Comparison of ENCODE assay signal across 7 mouse cellular contexts in genomic region chr13:56600216-56600890, GRCm38 (mm10). TPM values are rescaled to one million over a fixed set of nuclear protein-coding genes. Genes with fewer than 3 reads are reported as not detected.
DNase-seq lines count a peak whose midpoint lies in the region; ATAC-seq and TF ChIP-seq lines count a peak whose summit lies in the region.

No protein-coding gene starts in this region.

- H3K4me3 ChIP-seq in hindbrain, postnatal 0 days (ENCODE audit: low read length): no peak overlapping the region
- H3K4me3 ChIP-seq in macrophage (ENCODE audit: inconsistent target): no peak overlapping the region

- DNase-seq in 3134 (ENCODE audit: extremely low read depth, insufficient read length, low spot score) (peak; percentile 68), MN1 (ENCODE audit: low spot score) (peak; percentile 85)
- DNase-seq in gastrocnemius, adult 18-20 months (ENCODE audit: low spot score): peak; percentile 91
- DNase-seq in hindbrain, postnatal 0 days (ENCODE audit: low spot score): peak; percentile 52
- no peak for DNase-seq in natural killer cell, adult 2 months (ENCODE audit: low spot score in 2 of 2)
- DNase-seq in left cerebral cortex, adult 8-10 months (ENCODE audit: low spot score in 2 of 2): no peak

- H3K27me3 ChIP-seq in hindbrain, postnatal 0 days (ENCODE audit: insufficient read depth, low read length): no peaks in the 10 kb centered on the region

- no peaks in the 10 kb centered on the region for H3K79me2 ChIP-seq in macrophage (ENCODE audit: inconsistent target)

- no peak for ATAC-seq in hindbrain, postnatal 0 days

- no peak overlapping the region for H3K4me2 ChIP-seq in hindbrain, postnatal 0 days (ENCODE audit: low read depth, low read length)

- H3K27ac ChIP-seq in hindbrain, postnatal 0 days: no peak overlapping the region
- H3K27ac ChIP-seq in macrophage: peak overlapping the region; percentile 62

- H3K9me3 ChIP-seq in hindbrain, postnatal 0 days (ENCODE audit: low read length): no peaks in the 10 kb centered on the region

- H3K9ac ChIP-seq in hindbrain, postnatal 0 days (replicated peaks; ENCODE audit: low read length): no peak overlapping the region

- no peak for TF ChIP-seq CTCF in hindbrain, postnatal 0 days (IDR thresholded peaks at IDR 0.05; ENCODE audit: low read depth)

- peaks cover 4% of the 10 kb centered on the region; the same call in 1 of the 2 replicates for H3K4me1 ChIP-seq in hindbrain, postnatal 0 days (ENCODE audit: insufficient read depth, low read length)

- 56% methylated on average over 10 of the region's 10 CpGs for WGBS in hindbrain, postnatal 0 days
- WGBS in macrophage (ENCODE audit: missing documents): 86% methylated on average over 10 of the region's 10 CpGs

- no peaks in the 10 kb centered on the region for H3K36me3 ChIP-seq in hindbrain, postnatal 0 days (ENCODE audit: insufficient read depth, low read length)
- H3K36me3 ChIP-seq in macrophage (ENCODE audit: inconsistent target): no peaks in the 10 kb centered on the region

RNA-seq across cellular contexts. Expression of gene Tgfbi, which starts 9.0 kb away (rescaled TPM):
- 10 to 100 TPM; 13.4 to 17.6 TPM for total RNA-seq in gastrocnemius, adult 18-20 months (2021)
- 4.9 and 8.6 TPM in 2 replicates for total RNA-seq in hindbrain, postnatal 0 days (2014; rRNA removed)
- polyA plus RNA-seq in hindbrain, postnatal 0 days (2015; fragmentation: Nextera tagmentation; extraction: Ambion mirVana): 6.2 and 7.1 TPM in 2 replicates
- total RNA-seq in macrophage (2018; cell fraction: chromatin; rRNA removed): 10 to 100 TPM in 22 of 26 experiments, 1 to 10 TPM in 4; 5.1 to 68.8 (median 24.5) TPM
- 10 to 100 TPM in 23 of 26 experiments, 1 to 10 TPM in 3; 8.6 to 81.9 (median 35.9) TPM for total RNA-seq in macrophage (2018; cell fraction: cytosol; rRNA removed)
- total RNA-seq in macrophage (2018; cell fraction: nucleus; rRNA removed): 100 to 1,000 TPM in 3 of 26 experiments, 10 to 100 TPM in 23; 12.2 to 255 (median 66.8) TPM
- 9.3 to 47.2 TPM (median 39.5 TPM) in 3 replicates for polyA plus RNA-seq in macrophage (2018)
- total RNA-seq in left cerebral cortex, adult 8-10 months (2022): 1 to 10 TPM; 4.5 to 5.1 (median 4.9) TPM

RNA-seq across cellular contexts. Expression of gene Lect2, which starts 52.1 kb away (rescaled TPM):
- total RNA-seq in gastrocnemius, adult 18-20 months (2021): not detected
- total RNA-seq in hindbrain, postnatal 0 days (2014; rRNA removed): not detected in 2 replicates
- polyA plus RNA-seq in hindbrain, postnatal 0 days (2015; fragmentation: Nextera tagmentation; extraction: Ambion mirVana): 0.23 TPM in 1 of 2 replicates, not detected in the other
- not detected for total RNA-seq in macrophage (2018; cell fraction: chromatin; rRNA removed)
- total RNA-seq in macrophage (2018; cell fraction: cytosol; rRNA removed): not detected
- total RNA-seq in macrophage (2018; cell fraction: nucleus; rRNA removed): not detected
- polyA plus RNA-seq in macrophage (2018): not detected in 3 replicates
- not detected for total RNA-seq in left cerebral cortex, adult 8-10 months (2022)

Comparison
In these comparisons a context has a peak if more than half of its experiments do, and no peak if none do; other contexts are left out.
1. DNase-seq: peak in 3134 (single experiment), MN1 (single experiment), gastrocnemius, adult 18-20 months (single experiment) and hindbrain, postnatal 0 days (single experiment); none in natural killer cell, adult 2 months (0 of 2) and left cerebral cortex, adult 8-10 months (0 of 2).